Mouse (Mus musculus): ENCODE data around the gene Enpp7.
A peak's percentile ranks its signal among the peaks of the same experiment; 100 is the strongest.

The Enpp7 gene

GRCm38 (mm10) chr11:119036934-119037779 lies 49.2 kb downstream of the Enpp7 start:
- DNase-seq, result peak; percentile 57 to 68

GRCm38 (mm10) chr11:119037780-119038401 lies 49.9 kb downstream of the Enpp7 start:
- peak; percentile 38 to 47 for DNase-seq

GRCm38 (mm10) chr11:119038744-119039484 lies 50.9 kb downstream of the Enpp7 start:
- peak in 1 of 2 experiments; percentile 45 for DNase-seq

GRCm38 (mm10) chr11:119039732-119040512 lies 51.9 kb downstream of the Enpp7 start:
- no peak for DNase-seq

GRCm38 (mm10) chr11:119040600-119041324 lies 52.8 kb downstream of the Enpp7 start, which contains the start of gene Cbx8:
Cbx8 (minus strand) TSS chr11:119040969.
- peak; percentile 100 for DNase-seq

- peak in 1 of 2 experiments; percentile 83 for DNase-seq
Measured at GRCm38 (mm10) chr11:119041325-119041716, 53.3 kb downstream of the Enpp7 start.

GRCm38 (mm10) chr11:119041750-119042465 lies 53.9 kb downstream of the Enpp7 start:
- DNase-seq, result no peak

Data from cerebellum, postnatal 14 days (tissue).